Mouse (Mus musculus) kidney, postnatal 36 days (tissue): ENCODE results near the gene Mybph.
"Not testable (repeated sequence)": the region's sequence is repeated elsewhere in the genome, so short reads cannot be mapped to it uniquely, and the experiment has no call there.

Experiments used
- DNase-seq, 2 experiments: peaks; one replicate each; pipeline ENCODE4 v3.0.0; 2021 to 2022; ENCODE audit warnings: mixed read lengths in 2 of 2

Gene Mybph

DNA sequence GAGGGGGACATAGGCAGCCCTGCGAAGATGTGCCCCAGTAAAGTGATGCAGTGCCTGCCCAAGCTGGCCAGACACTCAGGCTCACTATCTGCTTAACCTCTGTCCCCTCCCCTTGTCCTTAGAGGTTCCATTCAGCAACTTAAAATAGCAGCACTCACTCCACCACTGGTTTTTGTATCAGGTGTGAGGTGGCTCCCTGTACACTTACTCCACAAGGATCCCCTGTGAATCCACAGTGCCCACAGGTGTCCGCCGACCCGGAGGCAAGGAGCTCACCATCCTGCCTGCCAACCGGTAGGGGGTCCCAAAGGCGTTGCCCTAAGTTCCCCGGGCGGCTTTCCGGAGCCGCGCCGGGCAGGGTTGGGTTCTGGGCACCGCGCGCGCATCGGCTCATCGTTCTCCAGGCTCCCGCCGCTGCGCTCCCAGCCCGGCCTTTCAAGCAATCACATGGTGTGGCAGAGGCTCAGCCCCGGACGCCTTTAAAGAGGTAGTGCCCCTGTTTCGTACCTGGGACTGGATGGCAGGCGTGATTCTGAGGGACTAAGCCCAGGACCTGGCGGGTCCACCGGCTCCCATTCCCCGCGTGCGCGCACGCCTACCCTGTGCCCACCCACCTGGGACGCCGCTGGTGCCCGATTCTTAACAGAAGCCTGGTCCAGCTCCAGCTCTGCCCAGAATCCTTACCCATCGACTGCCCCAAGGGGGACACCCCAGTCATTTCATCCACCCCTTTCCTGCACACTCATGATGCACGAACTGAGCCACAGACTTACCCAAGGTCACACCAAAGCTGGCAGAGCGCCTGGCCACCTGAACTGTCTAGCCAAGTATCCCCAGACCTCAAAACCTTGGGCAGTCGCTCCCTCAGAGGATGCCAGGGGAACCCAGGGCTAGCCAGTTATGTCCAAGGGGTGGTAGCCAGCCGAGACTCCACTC, 41.5 kb downstream of the Mybph start:
- DNase-seq, result peak; percentile 44 to 60

DNA sequence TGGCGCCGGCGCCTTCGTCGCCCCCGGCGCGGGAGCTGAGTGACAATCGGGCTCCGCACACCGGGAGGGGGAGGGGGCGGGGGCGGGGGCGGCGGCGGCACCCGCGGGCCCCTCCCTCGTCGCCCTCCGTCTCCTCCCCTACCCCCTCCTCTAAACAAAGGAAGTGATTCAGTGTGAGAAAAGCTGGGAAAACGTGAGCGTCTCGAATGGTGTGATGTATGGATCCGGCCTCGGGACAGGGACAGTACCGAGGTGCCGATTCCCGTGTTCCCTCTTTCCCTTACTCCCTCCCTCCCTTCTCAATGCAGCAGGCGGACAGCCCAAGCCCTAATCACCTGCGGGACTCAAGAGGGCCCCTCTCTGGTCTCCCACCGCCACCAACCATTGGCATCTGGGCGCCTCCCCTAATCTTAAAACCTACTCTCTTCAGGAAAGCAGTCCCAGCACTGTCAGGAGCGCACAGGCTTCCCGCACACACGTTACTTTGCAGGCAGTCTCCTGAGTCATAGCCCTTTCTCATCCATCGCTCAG, 42.2 kb downstream of the Mybph start, which contains the start of gene Adora1:
Adora1 (minus strand) TSS at position 41 of the 531 bp plus-strand sequence.
- DNase-seq, result no peak

GRCm38 (mm10) chr1:134236142-134236541, 42.9 kb downstream of the Mybph start:
- no peak for DNase-seq

GRCm38 (mm10) chr1:134237438-134237837, 44.2 kb downstream of the Mybph start:
- peak in 1 of 2 experiments; percentile 64 for DNase-seq

DNA sequence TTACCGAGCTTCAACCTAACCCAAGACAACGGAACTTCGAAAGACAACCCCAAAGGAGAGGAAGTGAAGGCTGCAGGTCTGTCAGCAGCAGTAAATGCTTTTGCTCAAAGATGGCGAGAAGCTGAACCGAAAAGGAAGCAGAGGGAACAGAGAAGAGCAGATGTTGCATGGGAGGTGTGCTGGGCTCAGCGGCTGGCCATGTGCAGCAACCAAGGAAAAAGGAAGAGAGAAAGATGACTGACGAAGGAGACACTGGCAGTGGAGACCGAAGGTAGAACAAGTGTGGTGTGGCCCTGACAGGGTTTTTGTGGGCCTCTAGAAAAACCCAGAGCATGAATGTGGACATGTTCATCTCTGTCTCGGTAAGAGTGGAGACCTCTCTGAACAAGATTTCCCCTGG, 47.5 kb downstream of the Mybph start:
- DNase-seq, result no peak

DNA sequence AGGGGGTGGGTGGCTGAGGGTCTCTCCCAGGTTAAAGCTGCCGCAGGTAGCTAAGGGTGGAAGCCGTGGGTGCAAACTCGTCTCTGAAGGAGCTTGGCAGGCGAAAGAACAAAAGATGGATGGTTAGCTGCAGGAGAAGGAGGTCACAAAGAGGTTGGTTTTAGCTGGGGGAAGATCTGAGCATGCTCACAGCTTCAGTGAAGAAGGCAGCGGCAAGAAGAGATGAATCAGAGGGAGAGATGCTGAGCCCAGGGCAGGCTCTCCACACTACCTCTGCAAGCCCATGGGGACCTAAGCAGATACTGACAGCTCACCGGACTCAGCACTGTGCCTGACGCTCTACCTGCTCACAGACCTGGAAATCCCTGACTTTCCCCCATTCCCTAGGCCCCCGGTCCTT, 48.0 kb downstream of the Mybph start:
- no peak for DNase-seq

GRCm38 (mm10) chr1:134242286-134242685, 49.0 kb downstream of the Mybph start:
- no peak for DNase-seq

GRCm38 (mm10) chr1:134243505-134243904, 50.3 kb downstream of the Mybph start:
- DNase-seq, result no peak

- peak; percentile 92 to 97 for DNase-seq
These were observed 51.0 kb downstream of the Mybph start for GRCm38 (mm10) chr1:134243948-134244914.

DNA sequence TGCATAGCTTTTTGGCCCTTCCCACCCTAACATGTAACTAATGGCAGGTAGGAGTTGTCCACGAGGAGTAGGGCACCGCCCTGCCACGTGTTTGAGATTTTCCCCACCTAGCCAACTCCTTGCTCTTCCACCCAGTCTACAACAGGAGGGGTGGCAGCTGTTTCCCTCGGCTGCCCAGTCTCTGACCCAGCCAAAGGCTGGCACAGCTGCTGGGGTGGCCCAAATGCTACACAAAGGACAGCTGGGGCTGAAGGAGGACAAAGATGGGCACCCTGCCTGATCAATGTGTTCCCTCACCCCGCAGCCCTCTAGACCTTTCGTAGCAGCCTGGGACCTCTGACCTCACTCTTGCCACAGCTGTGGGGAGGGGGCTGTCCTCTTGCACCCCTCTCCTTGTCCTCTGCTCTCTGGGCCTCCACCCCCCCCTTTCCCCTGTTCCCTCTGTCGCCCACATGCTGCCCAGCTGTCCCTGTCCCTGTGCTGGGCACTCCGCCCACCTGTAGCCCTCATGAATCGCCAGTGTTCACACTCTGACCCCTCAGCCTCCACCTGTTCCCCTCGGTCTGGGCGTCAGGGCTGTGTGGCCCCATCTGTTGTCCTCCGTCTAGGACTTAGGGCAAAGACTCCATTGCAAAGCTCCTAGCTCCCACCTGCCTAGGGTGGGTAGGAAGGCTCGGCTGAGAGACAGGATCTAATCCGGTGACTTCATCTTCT, 51.9 kb downstream of the Mybph start:
- DNase-seq, result no peak

DNA sequence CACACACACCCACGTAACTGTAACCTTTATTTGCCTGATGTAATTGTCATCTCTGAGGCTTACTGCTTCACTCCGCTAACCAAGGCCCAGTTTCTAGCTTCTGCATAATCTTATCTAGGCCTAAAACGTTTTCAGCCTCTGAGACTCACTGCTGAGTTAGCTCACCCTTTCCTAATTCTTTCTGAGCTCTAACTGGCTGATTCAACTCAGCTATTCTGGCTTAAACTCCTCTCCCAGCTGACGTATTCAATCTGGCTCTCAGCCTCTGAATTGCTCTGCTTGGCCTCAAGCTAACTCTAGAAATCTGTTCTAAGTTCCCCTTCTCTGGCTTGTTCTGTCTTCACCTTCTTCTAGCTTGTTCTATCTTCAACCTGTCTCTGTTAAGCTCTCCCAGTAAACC, 53.3 kb downstream of the Mybph start:
- DNase-seq, result no peak

- not testable (repeated sequence) for DNase-seq
These were observed 56.4 kb downstream of the Mybph start for GRCm38 (mm10) chr1:134249681-134250080.
